Mouse (Mus musculus) megakaryocyte, adult 5-6 weeks (primary cell): Measurements from ENCODE around the gene Pde1c. TPM values are rescaled to one million over a fixed set of nuclear protein-coding genes. Genes with fewer than 3 reads are reported as not detected.

Experiments
- ATAC-seq: 2 replicates; pipeline ENCODE4 v1.8.0; 2016; ENCODE audit warnings: mild to moderate bottlenecking, inconsistent platforms; ENCODE audit not compliant: poor library complexity, severe bottlenecking
- total RNA-seq, 2 experiments: library from RNA; stranded (forward) in 1 of 2; stranded (reverse) in 1 of 2; fragments of 153-499, 151-499 nt in 1 of 2; fragments of 221-1000, 200-1000 nt in 1 of 2; gene quantifications; 2 replicates each; pipeline versions ENCODE4 v1.2.3 to v1.2.4; 2015 to 2017

Pde1c gene
- total RNA-seq, 2 experiments from 2014 or later, result 0.18 TPM; not detected in 1

DNA sequence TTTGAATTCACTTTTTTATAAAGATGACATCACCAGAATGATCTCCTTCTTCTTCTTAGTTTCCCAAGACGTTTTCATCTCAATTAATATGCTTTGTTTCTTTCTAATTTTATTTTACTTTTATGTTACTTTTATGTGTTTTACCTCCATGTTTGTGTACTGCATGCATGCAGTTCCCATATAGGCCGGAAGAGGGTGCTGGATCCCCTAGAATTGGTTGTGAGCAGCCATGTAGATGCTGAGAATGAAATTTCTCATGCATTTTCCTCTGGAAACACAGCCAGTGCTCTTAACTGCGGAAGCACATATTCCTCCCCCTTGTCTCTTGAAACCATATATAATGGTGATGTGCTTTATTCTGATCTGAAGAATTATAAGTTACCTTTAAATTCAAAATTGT is 110.8 kb downstream of the Pde1c start:
- ATAC-seq, result no peak

DNA sequence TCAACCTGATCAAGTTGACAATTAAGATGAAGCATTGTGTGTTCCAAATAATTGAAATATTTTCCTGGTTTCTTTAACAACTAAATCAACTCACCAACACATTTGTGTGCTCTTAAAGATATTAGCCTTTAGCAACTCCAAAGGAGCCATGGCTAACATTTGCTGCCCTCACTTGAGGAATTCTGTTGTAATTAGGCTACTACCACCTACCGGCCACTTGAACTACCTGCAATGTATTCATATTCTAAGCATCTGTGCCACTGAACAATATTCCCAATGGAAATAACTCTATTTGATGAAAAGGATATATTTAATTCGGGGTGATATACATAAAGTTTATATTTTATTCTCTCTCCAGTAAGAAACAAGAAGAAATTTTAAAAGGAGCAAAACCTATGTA is 121.0 kb downstream of the Pde1c start:
- no peak for ATAC-seq

DNA sequence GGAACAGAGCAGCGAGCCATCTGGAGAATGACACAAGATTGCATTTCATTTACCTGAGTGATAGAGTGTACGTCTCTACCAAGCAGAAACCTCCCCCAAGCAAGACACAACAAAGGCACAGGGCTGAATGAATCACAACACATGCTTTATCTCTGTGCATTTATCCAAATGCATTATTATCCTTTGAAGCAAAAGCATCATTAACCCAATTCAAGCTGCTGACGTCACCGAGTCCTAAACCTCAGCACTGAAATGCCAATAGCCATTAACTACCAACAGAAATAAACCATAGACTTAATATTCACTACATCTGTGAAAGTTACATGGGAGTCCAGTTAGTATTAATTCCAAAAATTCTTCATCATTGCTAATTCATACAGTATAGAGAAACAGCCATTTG is 127.4 kb downstream of the Pde1c start:
- ATAC-seq, result no peak

DNA sequence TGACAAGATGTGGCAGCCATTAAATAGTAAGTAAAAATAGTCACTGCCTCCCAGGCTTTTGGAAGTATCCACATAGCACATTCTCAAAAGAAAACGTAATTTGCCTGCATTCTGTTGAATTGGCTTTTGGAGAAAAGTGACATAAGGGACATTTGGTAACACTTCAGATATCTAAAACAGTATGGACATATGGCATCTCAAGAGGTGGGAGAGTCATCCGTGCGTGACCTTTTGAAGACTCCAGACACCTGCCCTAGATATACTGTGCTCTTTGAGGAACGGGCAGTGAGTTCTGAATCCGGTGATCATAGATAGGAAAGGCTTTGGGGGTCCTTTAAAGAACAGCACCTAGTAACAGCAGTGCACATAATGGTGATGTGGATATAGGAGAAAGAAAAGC is 143.1 kb downstream of the Pde1c start:
- ATAC-seq, result no peak

DNA sequence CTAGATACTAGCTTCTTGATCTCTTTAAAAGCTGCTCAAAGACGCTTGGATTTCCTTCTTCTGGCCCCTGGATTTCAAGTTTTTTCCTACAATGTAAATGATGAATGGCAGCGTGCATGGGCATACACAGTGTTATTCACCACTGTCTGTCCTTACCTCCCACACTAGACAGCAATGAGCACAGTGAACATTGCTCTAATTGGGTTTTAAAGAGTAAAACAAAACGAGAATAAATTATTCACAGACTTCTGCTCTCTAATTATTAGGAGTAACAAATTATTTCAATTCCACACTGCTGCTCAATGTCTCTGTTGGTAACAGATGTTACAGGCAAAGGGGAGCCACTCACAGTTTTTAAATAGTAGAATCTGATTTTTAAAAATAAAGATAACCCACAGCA is 146.0 kb downstream of the Pde1c start:
- no peak for ATAC-seq

DNA sequence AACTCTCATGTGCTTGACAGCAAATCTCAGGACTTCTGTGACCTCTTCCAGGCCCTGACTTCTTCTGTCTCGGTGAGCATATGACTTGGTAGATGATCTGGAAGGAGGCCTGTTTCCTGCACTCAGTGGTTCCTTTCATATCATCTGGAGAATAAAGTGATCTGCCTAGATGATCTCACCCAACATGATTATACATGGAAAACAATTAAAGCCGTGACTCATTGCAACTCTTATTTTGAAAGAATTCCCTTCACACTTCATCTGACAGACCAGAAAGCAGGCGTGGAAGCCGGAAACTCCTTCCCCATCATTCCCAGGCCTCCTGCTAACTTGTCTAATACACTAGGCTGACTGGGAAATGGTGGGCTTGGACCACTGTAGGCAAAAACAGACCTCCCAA is 152.7 kb downstream of the Pde1c start:
- no peak for ATAC-seq

DNA sequence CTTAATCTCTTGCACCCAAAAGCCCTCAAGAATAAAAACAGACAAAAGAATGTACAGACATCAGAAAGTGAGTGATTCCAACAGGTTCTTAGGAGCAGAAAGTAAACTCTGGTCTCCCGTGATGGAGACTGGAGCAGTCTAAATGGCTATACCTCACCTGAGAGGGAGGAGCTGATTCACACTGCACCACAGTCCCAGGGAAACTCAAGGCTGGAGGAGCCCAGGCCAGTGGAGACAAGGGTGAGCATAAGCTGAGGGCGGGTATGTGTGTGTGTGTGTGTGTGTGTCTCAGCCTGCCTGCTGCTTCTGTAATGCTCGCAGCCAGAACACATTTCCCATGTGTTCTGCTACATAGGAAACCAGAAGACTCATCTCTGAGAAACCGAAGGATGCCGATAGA is 179.7 kb downstream of the Pde1c start:
- ATAC-seq, result no peak

DNA sequence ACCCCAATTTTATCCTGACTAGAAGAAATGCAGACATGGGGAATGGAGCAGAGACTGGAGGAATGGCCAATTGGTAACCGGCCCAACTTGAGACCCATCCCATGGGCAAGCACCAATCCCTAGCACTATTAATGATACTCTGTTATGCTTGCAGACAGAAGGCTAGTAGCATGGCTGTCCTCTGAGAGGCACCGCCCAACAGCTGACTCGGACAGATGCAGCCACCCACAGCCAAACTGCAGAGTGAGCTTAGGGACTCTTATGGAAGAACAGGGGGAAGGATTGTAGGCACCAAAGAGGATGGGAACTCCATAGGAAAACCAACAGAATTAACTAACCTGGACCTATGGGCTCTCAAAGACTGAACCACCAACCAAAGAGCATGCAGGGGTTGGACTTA is 192.5 kb downstream of the Pde1c start:
- ATAC-seq, result no peak

DNA sequence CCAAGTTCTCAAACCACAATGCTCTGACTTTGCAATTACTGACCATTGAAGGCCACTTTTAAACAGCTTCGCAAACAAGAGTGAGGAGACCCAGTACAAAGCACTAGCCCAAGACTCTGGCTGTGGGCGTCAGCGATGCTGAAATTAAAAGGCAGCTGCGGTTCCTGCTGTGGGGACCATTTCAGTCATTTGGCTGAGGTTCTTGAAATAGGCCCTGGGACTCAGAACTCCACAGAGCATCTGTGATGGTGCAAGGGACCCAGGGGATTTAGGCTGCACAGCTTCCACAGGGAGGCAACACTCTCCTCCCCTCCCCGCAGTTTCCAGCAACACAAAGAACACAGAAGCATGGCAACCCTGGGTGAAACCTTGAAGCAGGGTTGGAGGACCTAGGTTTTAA is 194.7 kb downstream of the Pde1c start:
- ATAC-seq, result no peak

DNA sequence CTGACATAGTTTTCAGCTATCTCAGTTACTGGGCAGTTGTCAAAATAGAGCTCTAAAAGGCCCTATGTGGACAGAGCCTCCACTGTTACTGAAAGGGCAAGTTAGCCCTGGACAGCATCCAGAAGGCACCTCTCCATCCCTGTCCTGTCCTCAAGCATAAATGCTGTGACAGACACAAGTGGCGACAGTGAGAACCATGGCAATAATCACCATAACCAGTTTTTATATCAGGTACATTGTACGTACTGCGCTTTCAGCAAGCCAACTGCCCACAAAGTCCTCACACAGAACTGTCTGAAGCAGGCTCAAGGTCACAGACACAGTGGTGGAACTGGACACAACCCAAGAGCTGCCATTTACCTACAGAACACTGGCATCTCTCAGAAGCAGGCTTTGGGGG is 195.2 kb downstream of the Pde1c start:
- ATAC-seq, result no peak

DNA sequence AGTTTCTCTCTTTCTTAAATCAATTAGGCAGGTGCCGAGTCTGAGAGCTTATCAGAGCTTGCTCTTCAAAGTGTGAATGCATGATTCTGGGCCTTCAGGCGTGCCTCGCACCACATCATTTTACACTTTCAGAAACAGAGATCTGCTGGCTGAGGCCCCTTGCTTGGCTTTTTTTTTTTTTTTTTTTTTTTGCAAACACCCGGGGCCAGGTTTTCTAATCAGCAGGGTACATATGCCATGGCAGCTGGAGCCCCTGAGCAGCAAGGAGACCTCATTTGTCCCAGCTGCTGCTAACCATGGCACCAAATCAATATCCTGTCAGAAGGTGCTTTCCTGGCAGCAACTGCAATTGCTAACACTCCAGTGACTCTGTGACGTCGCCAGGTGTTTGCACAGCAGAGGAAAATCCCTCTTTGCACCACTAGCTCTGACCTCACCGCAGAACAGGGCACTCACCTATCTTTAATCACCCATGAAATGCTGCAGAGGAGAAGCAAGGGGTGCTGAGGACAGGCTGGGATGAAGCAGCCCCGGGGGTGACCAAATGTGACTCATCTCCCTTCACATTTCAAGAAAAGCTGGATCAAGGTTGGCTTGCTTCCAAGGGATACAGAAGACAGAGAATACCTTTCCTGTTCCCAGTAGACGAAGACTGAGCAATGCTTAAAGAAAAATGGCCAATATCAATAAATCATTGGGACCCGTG is 195.7 kb downstream of the Pde1c start:
- ATAC-seq, result no peak

DNA sequence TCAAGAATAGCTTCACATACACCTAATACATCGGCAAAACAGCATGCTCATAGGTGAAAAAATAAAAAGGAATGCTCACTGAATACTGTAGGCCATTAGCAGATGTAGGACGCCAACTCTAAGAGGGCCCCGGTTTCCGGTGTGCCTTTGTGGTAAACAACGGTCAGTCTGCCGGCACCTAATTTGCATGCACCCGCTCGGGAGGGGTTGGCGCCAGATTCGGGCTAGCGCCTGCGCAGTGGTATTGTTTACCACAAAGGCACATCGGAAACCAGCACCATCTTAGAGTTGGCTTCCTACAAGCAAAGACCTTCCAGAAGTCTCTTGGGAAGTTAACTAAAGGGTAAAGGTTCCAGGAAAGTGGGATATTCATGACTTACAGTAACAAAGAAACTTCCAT is 199.4 kb downstream of the Pde1c start:
- ATAC-seq, result no peak

DNA sequence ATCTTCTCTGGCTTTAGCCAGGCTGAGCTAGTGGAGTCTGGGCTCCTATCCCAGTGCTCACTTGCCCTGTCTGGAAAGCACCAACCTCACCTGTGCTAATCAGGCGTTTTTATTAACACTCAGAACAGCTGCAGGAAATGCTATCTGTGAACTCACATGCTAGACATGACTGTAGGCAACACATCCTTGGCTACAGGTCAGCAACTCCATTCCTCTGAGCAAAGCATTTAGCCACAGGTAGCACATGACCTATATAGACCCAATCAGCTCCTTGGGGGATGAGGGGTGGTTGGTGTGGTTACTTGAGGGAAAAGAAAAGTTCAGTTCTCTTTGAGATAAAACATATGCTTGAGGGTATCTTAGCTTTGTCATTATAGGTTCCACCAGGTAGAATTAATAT is 200.8 kb downstream of the Pde1c start:
- no peak for ATAC-seq

DNA sequence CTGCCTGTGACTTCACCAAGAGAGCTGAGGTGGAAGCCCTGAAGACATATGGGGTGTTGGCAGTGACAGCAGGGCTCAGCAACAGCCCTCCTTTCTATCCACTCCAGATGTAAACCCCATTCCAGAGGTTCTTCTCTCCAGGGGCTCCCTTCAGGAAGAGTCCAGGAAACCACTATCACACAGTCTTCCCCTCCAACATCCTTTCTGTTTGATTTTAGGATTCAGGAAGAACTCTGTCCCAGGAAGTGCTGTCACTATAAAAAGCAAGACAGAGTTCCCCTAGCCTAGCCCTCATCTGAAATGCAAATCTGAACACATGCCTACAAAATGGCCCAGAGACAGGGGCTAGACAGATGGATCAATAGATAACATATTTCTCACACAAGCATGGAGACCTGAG is 201.6 kb downstream of the Pde1c start:
- ATAC-seq, result no peak

DNA sequence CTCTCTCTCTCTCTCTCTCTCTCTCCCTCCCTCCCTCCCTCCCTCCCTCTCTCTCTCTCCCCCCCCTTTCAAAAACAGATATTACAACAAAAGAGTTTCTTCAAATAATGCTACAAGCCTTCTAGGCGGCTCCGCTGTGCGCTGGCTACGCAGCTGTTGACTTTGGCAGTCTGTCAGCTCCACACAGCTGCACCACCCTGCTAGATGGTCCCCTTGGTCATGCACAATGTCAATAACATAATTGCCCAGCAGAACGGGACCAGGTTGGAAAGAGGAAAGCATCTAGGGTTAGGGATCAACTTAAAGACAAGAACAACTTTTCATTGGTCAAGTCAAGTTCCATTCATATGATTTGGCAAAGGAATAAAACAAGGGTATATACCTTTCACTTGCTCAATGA is 206.3 kb downstream of the Pde1c start:
- no peak for ATAC-seq

DNA sequence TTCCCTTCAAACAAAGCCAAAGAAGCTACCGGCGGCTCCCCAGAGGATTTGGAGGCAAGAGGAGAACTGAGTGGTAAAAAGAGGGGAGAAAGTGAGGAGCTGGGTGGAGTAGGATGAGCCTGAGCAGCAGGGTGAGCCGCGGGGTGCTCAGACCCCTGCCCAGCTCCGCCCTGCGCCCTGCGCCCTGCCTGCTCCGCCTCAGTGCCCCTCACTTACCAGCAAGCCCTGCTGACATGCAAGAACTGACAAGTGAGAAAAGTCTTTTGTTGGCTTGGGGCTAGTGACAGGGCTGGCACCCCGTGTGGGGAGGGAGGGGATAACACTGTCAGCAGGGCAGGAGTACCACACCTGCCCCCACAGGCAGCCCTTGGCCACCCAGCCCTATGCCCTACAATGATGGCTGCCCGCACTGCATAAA is 206.8 kb downstream of the Pde1c start:
- ATAC-seq, result no peak

DNA sequence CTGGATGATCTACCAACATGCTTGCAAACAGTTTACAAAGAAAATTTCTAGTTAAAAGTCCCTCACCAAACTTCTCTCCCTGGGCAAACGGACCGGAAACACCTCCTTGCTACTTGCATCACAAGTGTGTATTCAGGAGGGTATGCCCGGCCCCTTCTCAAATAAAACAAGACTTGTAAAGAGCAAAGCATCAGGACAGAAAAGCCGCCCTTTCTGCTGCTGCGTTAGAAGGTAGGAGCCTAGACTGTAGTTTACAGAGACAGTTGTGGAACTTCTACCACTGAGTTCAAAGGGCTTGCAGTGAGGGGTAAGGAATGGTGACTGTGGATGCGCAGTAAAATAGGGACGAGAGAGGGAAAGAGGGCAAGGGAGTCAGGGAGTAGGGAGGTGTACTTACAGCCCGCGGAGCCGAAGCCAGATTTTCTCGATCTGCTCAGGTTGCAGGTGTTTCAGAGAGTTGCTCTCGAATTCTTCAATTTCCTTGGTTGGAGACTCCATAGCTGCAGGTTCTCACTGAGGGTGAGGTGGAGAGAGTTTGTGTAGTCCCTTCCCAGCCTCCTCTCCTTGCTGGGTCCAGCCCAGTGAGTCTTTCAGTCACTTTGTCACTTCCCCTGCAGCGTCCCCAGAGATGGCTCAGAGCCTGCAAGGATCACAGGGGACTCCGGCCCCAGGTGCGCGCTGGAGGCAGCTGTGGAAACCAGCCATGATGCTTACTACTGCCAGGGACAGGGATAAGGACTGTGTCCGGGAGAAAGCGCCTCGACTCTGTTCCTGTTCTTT is 207.4 kb downstream of the Pde1c start:
- ATAC-seq, result no peak

DNA sequence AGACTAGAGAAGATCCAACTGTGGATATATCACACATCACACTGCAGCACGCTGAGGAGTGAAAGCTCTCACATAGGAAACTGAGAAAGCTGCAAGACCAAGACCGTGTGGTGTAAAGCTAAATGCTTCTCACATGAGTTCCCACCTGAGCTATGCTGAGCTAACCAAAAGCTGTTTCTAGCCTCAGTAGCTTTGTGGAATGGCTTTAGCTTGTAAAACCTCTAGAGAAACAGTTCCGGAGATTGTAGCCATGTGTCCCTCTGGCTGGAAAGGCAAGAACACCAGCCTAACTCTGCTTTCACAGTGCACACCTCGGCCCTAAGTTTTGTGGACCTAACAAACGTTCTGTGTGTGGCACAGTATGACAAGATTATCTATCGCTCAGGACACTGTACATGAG is 208.8 kb downstream of the Pde1c start:
- ATAC-seq, result no peak

DNA sequence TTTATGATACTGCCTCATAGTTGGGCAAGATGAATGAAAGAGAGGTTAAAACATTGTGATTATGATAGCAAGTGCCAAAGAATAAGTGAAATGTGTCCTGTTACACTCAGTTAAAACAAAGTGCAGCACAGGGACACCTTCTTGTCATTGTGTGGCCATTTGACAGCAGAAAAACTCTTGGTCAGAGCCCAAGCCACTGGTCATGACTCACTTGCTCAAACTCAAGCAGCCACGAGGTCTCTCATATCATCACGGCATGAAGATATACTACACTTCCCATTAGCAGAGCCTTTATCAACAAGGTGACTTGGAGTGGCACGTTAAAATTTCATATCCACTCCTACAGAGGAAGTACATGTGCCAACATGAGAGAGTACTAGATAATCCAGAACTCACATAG is 209.8 kb downstream of the Pde1c start:
- ATAC-seq, result no peak

DNA sequence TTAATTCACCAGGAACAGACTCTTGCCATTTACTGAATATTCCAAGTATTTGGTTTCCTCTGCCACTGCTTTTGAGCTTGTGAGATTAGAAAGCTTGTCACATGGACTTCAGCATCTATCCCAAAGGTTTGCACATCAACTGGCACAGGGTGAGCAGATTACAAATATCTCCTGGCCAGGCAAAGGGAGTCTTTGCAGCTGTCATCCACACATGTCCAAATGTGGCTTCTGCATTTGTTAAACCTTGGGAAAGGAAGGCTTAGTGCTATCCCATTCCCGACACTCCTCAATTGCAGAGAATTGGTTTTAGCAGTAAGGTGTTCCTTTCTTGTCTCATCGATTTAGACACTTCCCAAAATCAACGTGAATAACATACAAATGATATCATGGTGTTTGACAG is 221.7 kb downstream of the Pde1c start:
- ATAC-seq, result no peak

DNA sequence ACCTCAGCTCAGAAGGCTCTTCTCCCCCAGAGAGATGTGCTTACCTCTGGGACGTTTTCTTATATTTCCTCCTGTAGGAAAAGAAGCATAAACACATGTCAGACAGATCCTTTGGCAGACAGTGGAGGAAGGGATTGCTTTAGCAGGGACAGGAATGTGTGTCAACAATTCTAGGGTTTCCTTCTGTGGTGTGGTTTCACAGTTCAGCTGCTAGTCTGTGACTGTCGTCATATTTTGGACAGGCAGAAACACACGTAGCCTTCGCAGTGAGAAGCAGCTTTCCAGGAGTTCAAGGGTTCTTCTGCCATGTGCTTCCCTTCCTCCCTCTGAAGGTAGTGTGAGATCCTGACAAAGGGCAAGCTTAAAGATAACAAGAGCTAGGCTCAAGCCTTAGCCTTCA is 223.8 kb downstream of the Pde1c start:
- ATAC-seq, result no peak

DNA sequence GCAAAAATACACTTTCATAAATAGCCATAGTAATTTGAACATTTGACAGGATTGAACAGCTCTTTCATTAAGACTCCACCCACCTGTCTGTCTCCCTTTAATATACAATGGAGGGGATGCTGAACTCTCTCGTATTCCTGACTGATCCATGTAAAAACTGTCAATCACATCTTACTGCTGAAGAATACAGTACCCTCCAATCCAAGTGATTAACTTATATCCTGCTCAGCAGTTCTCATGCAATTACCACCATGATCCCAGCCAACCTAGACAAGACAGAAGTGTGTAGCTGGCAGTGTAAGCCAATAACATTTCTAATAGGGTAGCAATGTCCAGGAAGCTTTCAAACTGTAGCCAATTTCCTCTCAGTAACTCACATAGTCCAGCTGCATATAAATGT is 226.9 kb downstream of the Pde1c start:
- no peak for ATAC-seq
